Mouse (Mus musculus) right cerebral cortex, postnatal 36 days (tissue): Measurements from ENCODE around the gene Gm36864.
A peak's percentile ranks its signal among the peaks of the same experiment; 100 is the strongest.

Source experiments
- DNase-seq, 2 experiments: peaks; one replicate each; pipeline ENCODE4 v3.0.0; 2022; ENCODE audit warnings: low spot score in 2 of 2, mixed read lengths in 1 of 2

The Gm36864 gene

DNA sequence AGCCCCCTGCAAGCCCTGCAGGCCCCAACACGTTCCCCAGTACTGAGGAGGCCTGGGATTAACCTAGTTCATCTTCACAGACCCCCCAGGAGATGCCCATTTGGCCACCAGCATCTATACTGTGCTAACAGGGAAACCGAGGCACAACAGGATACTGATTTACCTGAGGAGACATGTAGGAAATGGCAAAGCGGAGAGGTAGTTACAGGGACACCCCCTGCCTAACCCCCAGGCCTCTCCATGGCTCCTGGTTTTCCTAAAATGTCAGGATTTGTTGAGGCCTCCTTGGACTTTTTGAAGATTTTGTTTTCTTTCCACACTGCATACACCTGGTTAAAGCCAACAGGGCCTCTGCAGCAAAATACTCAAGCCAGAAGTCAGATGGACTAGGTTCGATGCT lies 21.3 kb downstream of the Gm36864 start, which contains the start of gene Acp4:
Acp4 (minus strand) TSS at position 101 of the 400 bp plus-strand sequence.
- no peak for DNase-seq

DNA sequence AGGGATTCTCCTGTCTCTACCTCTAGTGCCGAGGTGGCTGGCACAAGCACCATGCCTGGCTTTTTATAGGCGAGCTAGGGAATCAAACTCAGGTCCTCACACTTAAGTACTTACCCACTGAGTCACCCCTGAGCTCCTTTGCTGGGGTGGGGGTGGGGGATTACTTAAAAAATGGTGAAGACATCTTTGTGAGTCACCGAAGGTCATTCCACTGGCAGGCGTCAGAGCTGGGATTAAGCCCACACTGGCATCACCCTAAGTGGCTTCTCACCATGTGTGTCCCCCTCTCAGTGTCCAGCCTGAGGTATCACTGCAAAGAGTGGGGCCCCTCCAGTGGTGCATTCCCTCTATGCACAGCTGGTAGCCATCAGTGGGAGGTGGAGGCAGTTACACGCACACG lies 24.4 kb downstream of the Gm36864 start:
- DNase-seq = no peak

DNA sequence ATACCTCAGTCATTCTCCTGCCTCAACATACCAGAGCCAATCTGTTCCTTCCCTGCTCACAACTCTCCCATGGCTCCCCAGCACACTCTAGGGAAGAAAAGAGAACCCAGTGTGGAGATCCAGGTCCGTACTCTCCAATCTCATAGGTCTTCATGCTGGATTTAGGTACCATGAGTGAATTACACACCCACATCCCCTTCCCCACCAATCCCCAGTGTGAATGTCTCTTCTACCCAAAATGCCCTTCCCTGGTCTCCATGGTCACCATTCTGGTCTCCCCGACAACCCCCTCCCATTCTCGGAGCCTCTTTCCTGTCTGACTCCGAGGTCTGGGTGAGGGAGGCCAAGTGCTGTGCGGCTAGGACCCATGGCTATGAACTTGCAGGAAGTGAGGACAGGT lies 25.2 kb downstream of the Gm36864 start, which contains the start of gene Gm15517:
Gm15517 (plus strand) TSS at position 301 of the 400 bp plus-strand sequence.
- DNase-seq = no peak

DNA sequence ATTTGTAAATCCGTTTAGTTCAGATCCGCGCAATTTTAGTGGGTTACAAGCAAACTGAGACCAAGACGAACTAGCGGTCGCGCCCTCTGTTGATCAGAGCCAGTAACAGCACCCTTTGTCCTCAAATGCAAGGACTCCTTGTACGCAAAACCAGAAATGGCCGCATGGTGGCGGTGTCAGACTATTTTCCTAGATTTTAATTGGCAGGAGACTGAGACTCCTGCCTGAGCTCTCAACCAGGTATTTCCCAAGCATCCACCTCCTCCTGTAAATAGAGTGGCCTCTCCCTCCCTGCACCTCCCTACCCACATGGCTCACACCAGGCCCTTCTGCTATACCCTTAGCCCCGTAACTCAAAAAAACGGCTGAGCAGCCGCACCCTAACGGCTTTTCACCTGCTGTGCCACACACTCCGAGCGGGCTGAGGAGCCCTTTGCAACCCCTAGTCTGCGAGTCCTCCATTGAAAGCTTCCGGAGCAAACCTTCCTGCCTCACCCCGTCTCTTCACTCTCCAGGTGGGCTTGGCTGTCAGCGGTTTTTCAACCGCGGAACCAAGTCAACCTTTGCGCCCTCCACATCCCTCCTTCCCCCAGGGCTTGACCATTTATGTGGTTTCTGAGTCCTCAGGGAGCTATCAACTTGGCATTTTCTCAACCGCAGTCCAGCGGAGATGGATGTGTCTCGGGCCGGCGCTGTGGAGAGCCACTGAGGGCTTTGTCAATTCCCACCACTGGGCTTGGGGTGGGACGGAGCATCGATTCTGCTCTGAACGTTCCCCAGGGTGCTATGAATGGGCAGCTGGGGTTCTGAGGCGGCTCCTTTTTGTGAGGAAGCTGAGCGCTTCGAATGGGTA lies 27.0 kb downstream of the Gm36864 start:
- DNase-seq = peak; percentile 90

DNA sequence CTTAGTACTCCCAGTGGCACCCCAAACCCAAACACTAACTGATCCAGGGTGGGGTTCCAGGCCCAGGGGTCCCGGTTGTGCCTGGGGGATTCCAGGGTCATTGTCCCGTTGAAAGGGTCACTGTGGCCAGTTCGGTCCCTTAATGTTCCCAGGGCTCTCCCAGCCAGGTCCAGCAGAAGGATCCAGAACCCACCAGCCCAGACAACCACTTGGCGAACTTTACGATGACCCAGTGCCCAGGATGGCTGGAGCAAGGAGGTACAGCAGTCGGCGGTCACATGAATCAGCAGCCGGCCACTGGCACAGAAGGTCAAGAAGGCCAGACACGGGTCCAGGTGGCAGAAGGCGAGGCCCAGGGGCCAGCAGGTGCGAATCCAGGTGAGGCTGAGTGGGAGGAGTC lies 32.1 kb downstream of the Gm36864 start:
- no peak for DNase-seq

DNA sequence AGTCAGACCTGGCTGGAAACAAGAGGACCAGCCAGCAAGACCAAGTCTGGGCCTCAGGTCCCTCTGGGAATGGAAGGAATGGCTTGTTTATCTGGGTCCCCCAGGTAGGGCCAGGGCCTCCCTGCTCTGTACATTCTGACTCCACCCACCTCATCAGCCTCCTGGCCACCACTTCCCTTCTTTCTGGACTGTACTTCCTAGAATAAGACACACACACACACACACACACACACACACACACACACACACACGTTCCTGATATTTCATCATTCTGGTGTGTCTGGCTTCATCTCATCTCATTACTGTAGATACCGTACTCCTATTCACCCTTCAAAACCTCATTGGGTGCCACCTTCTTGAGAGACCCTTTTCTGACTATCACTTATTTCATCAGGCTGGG lies 33.4 kb downstream of the Gm36864 start:
- DNase-seq = no peak

DNA sequence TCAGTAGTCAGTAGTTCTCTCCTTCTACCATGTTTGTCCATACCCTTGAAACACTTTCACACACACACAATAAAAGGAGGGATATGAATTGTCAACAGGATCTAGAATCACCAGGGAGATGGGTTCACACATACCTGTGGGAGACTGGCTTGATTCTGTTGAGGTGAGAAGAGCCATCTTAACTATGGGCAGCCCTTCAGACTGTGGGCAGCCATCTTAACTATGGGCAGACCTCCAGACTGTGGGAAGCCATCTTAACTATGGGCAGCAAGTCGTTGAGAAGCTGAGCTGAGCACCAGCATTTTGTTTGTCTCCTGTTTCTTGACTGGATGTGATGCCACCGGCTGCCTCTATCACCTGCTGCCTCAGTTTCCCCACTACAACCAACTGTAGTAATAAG lies 35.3 kb downstream of the Gm36864 start:
- DNase-seq = no peak

DNA sequence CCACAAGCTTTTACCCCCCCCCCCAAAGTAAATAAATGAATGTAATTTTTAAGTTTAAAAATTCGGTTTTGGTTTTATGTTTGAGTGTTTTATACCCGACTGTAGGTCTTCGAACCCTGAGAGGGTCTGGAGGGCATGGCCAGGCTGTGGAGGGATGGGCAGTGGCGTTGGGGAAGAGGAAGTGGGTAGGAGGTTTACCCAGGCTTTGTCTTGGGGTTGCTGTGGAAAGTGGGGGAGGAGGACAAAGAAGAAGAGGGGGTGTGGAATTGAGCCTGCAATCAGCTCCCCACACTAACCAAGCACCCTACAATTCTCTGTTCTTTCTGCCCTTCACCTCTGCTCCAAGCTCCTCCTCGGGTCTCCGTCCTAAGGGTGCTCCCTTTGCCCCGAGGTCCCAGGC lies 36.6 kb downstream of the Gm36864 start:
- no peak for DNase-seq

DNA sequence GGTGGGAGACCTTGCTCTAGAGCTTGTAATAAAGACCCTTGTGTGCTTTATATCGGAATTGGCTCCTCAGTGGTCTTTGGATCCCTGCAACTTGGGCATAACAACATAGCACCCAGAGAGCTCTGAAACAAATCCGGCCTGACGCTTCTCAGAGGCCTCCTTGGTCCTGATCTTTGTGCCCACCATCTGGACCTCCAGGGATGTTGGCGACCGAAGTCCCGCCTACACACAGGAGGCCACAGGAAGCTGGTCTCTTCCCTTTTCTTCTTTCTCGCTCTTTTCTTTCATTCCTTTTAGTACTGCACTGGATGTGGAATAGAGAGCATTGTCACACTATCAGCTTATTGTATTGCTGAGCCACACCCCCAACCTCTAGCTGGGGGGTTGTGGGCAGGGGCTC lies 37.5 kb downstream of the Gm36864 start:
- no peak for DNase-seq

DNA sequence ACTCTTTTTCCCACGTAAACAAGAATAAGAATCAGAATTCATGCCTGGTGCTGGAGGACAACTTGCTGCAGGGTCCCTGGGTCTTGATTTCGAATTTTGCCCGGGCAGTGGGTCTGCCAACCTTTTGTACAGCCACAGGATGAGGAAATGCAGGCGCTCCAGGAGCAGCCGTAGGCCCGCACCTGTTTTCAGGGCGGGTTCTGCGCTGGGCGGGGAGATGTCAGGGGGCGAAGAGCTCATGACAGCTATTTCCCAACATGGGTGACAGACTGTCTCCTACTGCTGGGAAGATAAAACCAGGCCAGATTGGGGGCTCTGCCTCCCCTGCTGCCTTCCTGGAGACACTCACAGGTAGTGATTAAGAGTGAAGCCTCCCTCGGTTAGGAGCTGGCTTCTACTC lies 38.1 kb downstream of the Gm36864 start:
- DNase-seq = no peak

DNA sequence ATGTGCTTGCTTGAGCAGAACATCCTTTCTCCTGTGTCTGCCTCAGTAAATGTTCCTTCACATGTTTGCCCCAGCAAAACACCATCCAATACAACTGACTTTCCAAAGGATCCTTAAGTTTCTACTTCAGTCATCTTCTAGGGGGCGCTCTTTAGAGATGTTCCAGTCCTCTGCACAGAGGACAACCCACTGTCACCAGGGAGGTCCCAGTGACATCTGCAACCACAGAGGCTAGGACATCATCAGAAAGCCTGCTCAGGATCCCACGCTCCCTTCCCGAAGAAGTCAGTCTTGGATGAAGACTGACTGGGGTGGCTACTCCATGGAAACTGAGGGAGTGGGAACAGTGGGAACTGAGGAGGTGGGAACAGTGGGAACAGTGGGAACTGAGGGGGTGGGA lies 39.6 kb downstream of the Gm36864 start:
- DNase-seq = no peak

DNA sequence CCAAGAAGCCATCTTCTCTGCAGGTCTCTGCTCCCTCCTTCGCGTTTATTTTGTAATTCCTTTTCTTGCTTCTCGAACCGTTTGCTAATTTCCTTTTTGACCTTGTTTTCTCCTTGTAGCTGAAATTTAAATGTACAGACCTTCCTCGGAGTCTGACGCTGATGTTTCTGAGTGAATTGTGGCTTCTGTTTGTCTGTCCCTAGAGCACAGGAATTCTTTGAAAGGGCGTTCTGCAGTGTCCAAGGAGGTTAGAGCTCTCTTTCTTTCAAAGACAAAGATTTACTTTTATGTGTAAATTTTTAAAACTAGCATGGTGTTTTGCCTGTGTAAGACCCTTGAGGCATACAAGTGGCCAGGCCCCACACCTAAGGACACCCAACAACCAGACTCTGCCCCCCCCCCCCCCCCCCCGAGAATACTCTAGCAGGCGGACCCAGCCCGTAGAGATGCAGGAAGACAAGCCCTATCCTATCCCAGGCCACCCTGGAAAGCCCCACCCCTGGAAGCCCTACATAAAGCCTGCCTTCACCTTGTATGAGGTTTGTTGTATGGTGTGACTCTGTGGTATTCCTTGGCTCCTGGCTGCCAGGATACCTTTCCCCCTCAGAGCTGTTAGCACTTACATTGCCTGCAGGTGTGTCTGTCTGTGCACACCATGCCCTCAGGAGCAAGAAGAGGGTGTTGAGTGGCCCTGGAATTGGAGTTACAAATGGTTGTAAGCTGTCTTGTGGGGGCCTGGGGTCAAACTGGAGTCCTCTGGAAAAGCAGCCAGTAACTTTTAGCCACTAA lies 40.7 kb downstream of the Gm36864 start:
- DNase-seq = no peak

DNA sequence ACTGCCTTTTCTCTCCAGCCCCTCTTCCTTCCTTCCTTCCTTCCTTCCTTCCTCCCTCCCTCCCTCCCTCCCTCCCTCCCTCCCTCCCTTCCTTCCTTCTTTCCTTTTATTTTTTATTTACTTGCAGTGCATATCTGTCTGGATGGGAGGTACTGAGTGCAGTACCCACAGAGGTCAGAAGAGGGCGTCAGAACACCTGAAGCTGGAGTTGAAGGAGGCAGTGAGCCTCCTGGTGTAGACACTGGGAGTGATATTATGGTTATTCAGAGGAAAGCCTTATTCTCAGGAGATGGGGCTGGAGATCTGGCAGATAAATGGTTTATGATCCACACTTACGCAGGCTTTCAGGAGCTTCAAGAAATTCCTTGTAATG lies 41.3 kb downstream of the Gm36864 start:
- DNase-seq = no peak

DNA sequence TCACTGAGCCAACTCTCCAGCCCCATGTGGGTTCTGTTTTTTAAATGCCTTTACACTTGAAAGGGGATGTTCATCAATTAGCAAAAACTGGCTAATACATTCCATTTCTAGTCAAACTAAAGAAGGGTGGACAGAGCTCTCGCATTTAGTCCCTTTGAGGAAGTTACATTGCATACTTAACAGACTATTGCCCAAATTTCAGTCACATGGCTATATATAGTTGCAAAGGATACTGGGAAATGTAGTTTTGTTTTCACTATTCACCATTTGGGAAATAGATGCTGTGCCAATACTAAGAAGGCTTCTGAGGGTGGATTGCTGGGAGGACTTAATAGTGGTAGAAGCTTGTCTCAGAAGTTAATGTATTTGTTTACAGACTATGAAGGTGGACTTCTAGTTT lies 45.0 kb downstream of the Gm36864 start:
- DNase-seq = no peak

DNA sequence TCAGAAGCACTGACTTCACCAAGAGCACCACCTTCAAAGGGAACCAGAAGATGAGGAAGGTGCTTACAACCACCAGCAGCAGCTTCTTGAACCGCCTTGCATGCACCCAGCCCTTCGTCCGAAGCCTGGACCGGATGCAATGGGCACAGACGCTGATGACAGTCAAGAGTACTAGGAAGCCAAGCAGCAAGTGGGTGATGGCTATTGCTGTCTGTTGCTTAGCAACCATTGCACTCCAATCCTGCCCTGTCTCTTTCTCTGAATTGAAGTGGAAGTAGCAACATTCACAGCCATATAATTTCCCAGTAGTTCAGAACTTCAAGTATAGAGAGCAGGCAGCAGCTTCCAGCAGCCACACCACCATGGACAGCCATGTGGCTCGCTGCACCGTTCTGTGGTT lies 45.6 kb downstream of the Gm36864 start:
- no peak for DNase-seq

DNA sequence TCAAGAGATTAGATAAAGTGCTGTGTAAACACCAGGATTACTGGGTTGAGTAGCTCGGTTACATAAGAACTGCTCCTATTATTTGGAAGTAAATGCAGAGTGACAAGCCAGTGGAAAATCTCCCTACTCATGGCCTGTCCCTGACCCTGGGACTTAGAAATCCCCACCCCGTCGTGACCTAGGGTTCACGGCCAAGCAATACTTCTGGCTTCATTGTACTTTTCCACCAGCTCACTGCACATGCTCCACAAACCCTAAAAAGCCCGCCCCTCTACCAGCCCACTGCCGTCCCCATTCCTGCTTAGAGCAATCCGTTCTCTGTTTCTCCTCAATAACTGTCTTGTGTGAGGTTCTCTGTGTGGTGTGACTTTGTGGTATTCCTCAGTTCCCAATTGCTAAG lies 51.8 kb downstream of the Gm36864 start:
- DNase-seq = no peak

DNA sequence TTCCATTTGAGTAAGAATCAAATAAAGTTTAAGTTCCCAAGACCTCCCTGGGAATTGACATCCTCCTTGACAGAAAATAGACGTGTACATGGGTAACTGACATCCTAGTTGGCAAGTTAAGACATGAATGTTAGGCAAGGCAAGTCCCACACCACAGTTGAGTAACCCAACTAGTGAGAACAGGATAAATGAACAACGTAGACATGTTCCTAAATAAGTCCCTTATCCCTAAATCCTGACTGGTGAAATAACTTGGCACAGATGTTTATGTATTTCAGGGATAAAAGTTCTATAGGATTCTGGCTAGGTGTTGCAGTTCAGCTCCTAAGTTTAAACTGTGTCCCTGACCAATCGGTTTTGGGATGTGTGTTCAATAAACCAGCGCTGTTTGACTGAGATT lies 55.0 kb downstream of the Gm36864 start:
- DNase-seq = no peak

DNA sequence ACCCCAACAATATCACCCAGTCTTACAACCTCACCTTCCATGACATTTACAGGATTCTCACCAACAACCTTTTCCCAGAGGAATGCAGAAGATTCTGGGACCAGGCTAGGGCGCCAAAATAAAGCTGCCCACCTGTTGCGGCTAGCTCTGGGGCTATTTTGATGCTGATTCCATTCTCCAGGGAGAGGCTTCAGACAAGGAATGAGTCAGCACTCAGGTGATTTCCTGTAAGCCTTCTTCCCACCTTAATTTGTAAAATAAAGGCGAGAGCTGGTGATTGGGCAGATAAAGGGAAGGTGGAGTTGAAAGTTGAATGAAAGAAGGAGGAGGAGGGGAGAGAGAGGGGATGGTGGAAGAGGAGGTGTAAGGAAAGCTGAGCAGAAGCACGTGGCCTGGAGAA lies 55.4 kb downstream of the Gm36864 start:
- no peak for DNase-seq
